7 mouse cellular contexts compared by ENCODE assay signal in the genomic region with DNA sequence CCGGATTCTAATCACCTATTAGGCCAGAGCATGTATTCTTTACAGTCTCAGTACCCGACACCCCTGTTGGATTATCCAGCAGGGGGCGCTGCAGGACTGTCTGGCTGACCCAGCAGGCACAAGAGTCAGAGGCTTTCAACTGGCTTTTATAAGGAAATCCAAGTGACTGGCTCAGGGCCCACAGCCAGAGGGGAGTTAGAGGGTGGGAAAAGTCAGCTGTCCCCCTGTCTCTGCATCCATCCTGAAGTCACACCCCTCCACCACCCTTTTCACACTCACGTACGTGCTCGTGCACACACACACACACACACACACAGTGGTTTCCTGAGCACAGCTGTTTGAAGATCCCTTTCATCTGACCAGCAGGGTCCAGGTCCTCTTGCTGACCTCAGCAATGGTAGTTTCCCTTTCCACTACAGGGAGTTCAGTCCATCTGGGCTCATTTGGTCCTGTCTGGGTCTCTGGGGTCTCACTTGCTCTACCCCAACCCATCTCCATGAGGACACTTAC. TPM values are rescaled to one million over a fixed set of nuclear protein-coding genes. Genes with fewer than 3 reads are reported as not detected.
A peak's percentile ranks its signal among the peaks of the same experiment; 100 is the strongest.
DNase-seq lines count a peak whose midpoint lies in the region; ATAC-seq and TF ChIP-seq lines count a peak whose summit lies in the region.

No protein-coding gene starts in this region.

- H3K27ac ChIP-seq in cortical plate, adult 2 months (ENCODE audit: insufficient read depth, low read length), result no peak overlapping the region
- H3K27ac ChIP-seq in limb, embryonic 10.5 days, result peak overlapping the region; percentile 62
- no peak overlapping the region for H3K27ac ChIP-seq in midbrain, postnatal 0 days (ENCODE audit: low read depth, low read length)
- H3K27ac ChIP-seq in spleen, adult 2 months (ENCODE audit: insufficient read depth, low read length), result no peak overlapping the region

- no peaks in the 10 kb centered on the region for H3K36me3 ChIP-seq in limb, embryonic 10.5 days
- H3K36me3 ChIP-seq in midbrain, postnatal 0 days (ENCODE audit: insufficient read depth, low read length), result no peaks in the 10 kb centered on the region
- no peaks in the 10 kb centered on the region for H3K36me3 ChIP-seq in spleen, adult 2 months (ENCODE audit: control insufficient read depth, insufficient read depth, low read length)

- H3K9ac ChIP-seq in midbrain, postnatal 0 days (replicated peaks; ENCODE audit: low read length, poor library complexity, severe bottlenecking), result no peak overlapping the region

- ATAC-seq in midbrain, postnatal 0 days (ENCODE audit: low FRiP score), result peak; percentile 23; the same call in 1 of the 2 replicates

- no peaks in the 10 kb centered on the region for H3K9me3 ChIP-seq in limb, embryonic 10.5 days (replicated peaks)
- H3K9me3 ChIP-seq in midbrain, postnatal 0 days (ENCODE audit: low read length), result no peaks in the 10 kb centered on the region

- no peak overlapping the region for H3K4me3 ChIP-seq in cortical plate, adult 2 months (ENCODE audit: insufficient read depth, low read length)
- H3K4me3 ChIP-seq in limb, embryonic 10.5 days, result no peak overlapping the region
- H3K4me3 ChIP-seq in midbrain, postnatal 0 days (ENCODE audit: low read depth, low read length), result no peak overlapping the region
- no peak overlapping the region for H3K4me3 ChIP-seq in spleen, adult 2 months (ENCODE audit: extremely low read depth, insufficient read depth, insufficient read length)

- TF ChIP-seq POLR2A in cortical plate, adult 2 months (IDR thresholded peaks at IDR 0.05; ENCODE audit: extremely low read depth, insufficient read depth, low read length), result no peak
- TF ChIP-seq POLR2A in spleen, adult 2 months (IDR thresholded peaks at IDR 0.05; ENCODE audit: low read depth, low read length), result no peak

- 13% methylated on average over 6 of the region's 6 CpGs for WGBS in limb, embryonic 10.5 days
- WGBS in midbrain, postnatal 0 days, result 13% methylated on average over 6 of the region's 6 CpGs
- WGBS in spleen, adult 2 months, result 13% methylated on average over 6 of the region's 6 CpGs

- no peaks in the 10 kb centered on the region for H3K27me3 ChIP-seq in limb, embryonic 10.5 days (ENCODE audit: low read depth, poor library complexity, severe bottlenecking)
- no peaks in the 10 kb centered on the region for H3K27me3 ChIP-seq in midbrain, postnatal 0 days (ENCODE audit: insufficient read depth, low read length)
- H3K27me3 ChIP-seq in spleen, adult 2 months (ENCODE audit: control insufficient read depth, insufficient read depth, low read length), result no peaks in the 10 kb centered on the region

- no peaks in the 10 kb centered on the region; the same call in 1 of the 2 replicates for H3K4me1 ChIP-seq in cortical plate, adult 2 months (ENCODE audit: control insufficient read depth, insufficient read depth, low read length)
- H3K4me1 ChIP-seq in limb, embryonic 10.5 days, result peaks cover 48% of the 10 kb centered on the region
- H3K4me1 ChIP-seq in midbrain, postnatal 0 days (ENCODE audit: insufficient read depth, low read length), result no peaks in the 10 kb centered on the region
- peaks cover 10% of the 10 kb centered on the region; the same call in 1 of the 2 replicates for H3K4me1 ChIP-seq in spleen, adult 2 months (ENCODE audit: control insufficient read depth, insufficient read depth, insufficient read length)

- no peak overlapping the region for H3K4me2 ChIP-seq in midbrain, postnatal 0 days (ENCODE audit: low read depth, low read length, poor library complexity, severe bottlenecking)

- TF ChIP-seq CTCF in cortical plate, adult 2 months (IDR thresholded peaks at IDR 0.05; ENCODE audit: extremely low read depth, insufficient read depth, low read length), result peak; percentile 80
- peak; percentile 87 for TF ChIP-seq CTCF in midbrain, postnatal 0 days (IDR thresholded peaks at IDR 0.05)
- peak; percentile 92; the same call in 1 of the 2 replicates for TF ChIP-seq CTCF in spleen, adult 2 months (IDR thresholded peaks at IDR 0.05; ENCODE audit: extremely low read depth, insufficient read depth, insufficient read length, insufficient replicate concordance)

- peak; percentile 96 for DNase-seq in adrenal gland, adult 18-20 months (ENCODE audit: low spot score in 2 of 2)
- DNase-seq in gastrocnemius, postnatal 25 days, result peak; percentile 73
- DNase-seq in kidney, adult 18-20 months, result peak; percentile 94
- DNase-seq in limb, embryonic 10.5 days (ENCODE audit: low spot score), result peak; percentile 98
- peak; percentile 88 for DNase-seq in midbrain, postnatal 0 days (ENCODE audit: low spot score)
- peak; percentile 47 to 84 for DNase-seq in spleen, adult 2 months (ENCODE audit: low read depth in 1 of 2, low spot score in 2 of 2)

RNA-seq across cellular contexts. Expression of a gene that starts 14.1 kb away (rescaled TPM):
- total RNA-seq in adrenal gland, adult 18-20 months (2021), result not detected
- not detected in 2 replicates for polyA plus RNA-seq in cortical plate, adult 2 months (2012; rRNA removed)
- not detected for total RNA-seq in gastrocnemius, postnatal 25 days (2021)
- not detected in 2 replicates for polyA plus RNA-seq in limb, embryonic 10.5 days (2016; fragmentation: Nextera tagmentation; extraction: Ambion mirVana)
- not detected in 2 replicates for total RNA-seq in midbrain, postnatal 0 days (2014; rRNA removed)
- not detected in 2 replicates for polyA plus RNA-seq in midbrain, postnatal 0 days (2015; fragmentation: Nextera tagmentation; extraction: Ambion mirVana)
- not detected in 2 replicates for polyA plus RNA-seq in spleen, adult 2 months (2012; rRNA removed)

RNA-seq across cellular contexts. Expression of a gene that starts 17.0 kb away (rescaled TPM):
- total RNA-seq in adrenal gland, adult 18-20 months (2021), result not detected
- 50.7 and 56.1 TPM in 2 replicates for polyA plus RNA-seq in cortical plate, adult 2 months (2012; rRNA removed)
- not detected for total RNA-seq in gastrocnemius, postnatal 25 days (2021)
- 0.14 TPM in 1 of 2 replicates, not detected in the other for polyA plus RNA-seq in limb, embryonic 10.5 days (2016; fragmentation: Nextera tagmentation; extraction: Ambion mirVana)
- 46.9 and 68.2 TPM in 2 replicates for total RNA-seq in midbrain, postnatal 0 days (2014; rRNA removed)
- 27.1 and 28.0 TPM in 2 replicates for polyA plus RNA-seq in midbrain, postnatal 0 days (2015; fragmentation: Nextera tagmentation; extraction: Ambion mirVana)
- 0.14 and 0.18 TPM in 2 replicates for polyA plus RNA-seq in spleen, adult 2 months (2012; rRNA removed)

RNA-seq across cellular contexts. Expression of a gene that starts 38.2 kb away (rescaled TPM):
- 1 to 10 TPM; 2.5 to 4.6 TPM for total RNA-seq in adrenal gland, adult 18-20 months (2021)
- 4.2 and 4.3 TPM in 2 replicates for polyA plus RNA-seq in cortical plate, adult 2 months (2012; rRNA removed)
- 10 to 100 TPM; 31.2 to 47.0 TPM for total RNA-seq in gastrocnemius, postnatal 25 days (2021)
- polyA plus RNA-seq in limb, embryonic 10.5 days (2016; fragmentation: Nextera tagmentation; extraction: Ambion mirVana), result 40.7 and 50.1 TPM in 2 replicates
- 7.5 and 12.8 TPM in 2 replicates for total RNA-seq in midbrain, postnatal 0 days (2014; rRNA removed)
- 5.7 and 5.8 TPM in 2 replicates for polyA plus RNA-seq in midbrain, postnatal 0 days (2015; fragmentation: Nextera tagmentation; extraction: Ambion mirVana)
- polyA plus RNA-seq in spleen, adult 2 months (2012; rRNA removed), result 9.3 and 9.5 TPM in 2 replicates

RNA-seq across cellular contexts. Expression of a gene that starts 47.6 kb away (rescaled TPM):
- total RNA-seq in adrenal gland, adult 18-20 months (2021), result under 1 TPM; 0.66 to 0.93 TPM
- 4.8 and 5.5 TPM in 2 replicates for polyA plus RNA-seq in cortical plate, adult 2 months (2012; rRNA removed)
- total RNA-seq in gastrocnemius, postnatal 25 days (2021), result 1 to 10 TPM; 1.3 to 2.0 TPM
- 0.13 TPM in 1 of 2 replicates, not detected in the other for polyA plus RNA-seq in limb, embryonic 10.5 days (2016; fragmentation: Nextera tagmentation; extraction: Ambion mirVana)
- 5.3 and 7.2 TPM in 2 replicates for total RNA-seq in midbrain, postnatal 0 days (2014; rRNA removed)
- polyA plus RNA-seq in midbrain, postnatal 0 days (2015; fragmentation: Nextera tagmentation; extraction: Ambion mirVana), result 0.85 and 1.3 TPM in 2 replicates
- 3.3 and 3.8 TPM in 2 replicates for polyA plus RNA-seq in spleen, adult 2 months (2012; rRNA removed)

Comparison
In these comparisons a context has a peak if more than half of its experiments do, and no peak if none do; other contexts are left out.
1. RNA of a gene that starts 17.0 kb away (polyA plus RNA-seq): 50.7 to 56.1 TPM in cortical plate, adult 2 months and 27.1 to 28.0 TPM in midbrain, postnatal 0 days; 0.14 to 0.18 TPM in spleen, adult 2 months and 0.14 TPM in limb, embryonic 10.5 days; every median in the first group is over 10 times any median in the second.
2. Peak in every context shown above with its lines, with median percentiles within 50 percentile points of each other: DNase-seq and CTCF ChIP-seq.